Mouse (Mus musculus): ENCODE measurements around the gene Alox5. TPM values are rescaled to one million over a fixed set of nuclear protein-coding genes. Genes with fewer than 3 reads are reported as not detected.

Gene Alox5
- total and polyA plus RNA-seq, 3 experiments: 6.6 to 16.4 (median 14.3) TPM

DNA sequence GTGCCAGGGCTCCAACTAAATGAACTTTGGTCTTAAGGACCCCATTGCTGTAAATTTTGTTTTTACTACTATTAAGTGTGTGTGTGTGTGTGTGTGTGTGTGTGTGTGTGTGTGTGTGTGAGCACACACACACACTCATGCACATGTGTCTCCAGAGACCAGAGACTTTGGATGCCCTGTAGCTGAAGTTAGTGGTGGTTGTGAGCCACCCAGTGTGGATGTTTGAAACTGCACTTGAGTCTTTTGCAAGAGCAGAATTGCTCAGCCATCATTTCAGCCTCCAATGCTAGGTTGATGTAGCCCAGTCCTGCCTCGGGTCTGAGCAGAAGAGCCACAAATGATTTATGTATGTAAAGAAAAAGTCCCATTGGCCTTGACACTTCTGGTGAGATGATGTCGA is 37.3 kb downstream of the Alox5 start:
- WGBS: 57% methylated on average over 2 of the region's 2 CpGs
- DNase-seq: no peak
- intact Hi-C loops (cut with DNase I): no loop called here

DNA sequence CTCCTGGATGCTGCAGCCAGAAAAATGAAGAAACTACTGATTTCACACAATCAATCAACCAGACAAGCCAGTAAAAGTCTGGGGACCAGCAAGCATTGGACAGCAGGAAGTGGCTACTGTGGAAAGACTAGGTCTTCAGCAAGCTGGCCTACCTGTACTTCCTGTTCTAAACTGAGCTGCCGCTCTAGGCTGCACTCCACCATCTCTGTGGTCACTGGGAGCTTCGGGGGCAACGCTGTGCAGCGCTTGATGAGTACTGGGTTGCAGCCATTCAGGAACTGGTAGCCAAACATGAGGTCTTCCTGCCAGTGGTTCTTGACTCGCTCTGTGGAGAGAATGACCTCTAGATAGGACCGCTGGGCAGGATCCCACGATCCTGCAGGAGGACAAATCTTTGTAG is 38.0 kb downstream of the Alox5 start:
- Histone ChIP-seq H3K79me2 (replicated peaks; ENCODE audit: control insufficient read depth, insufficient read depth, low read length) (no peaks in the 10 kb centered on the region), H3K9ac (ENCODE audit: low read depth, low read length) (no peak overlapping the region), H3K4me1 (ENCODE audit: control insufficient read depth, insufficient read depth, low read length) (no peaks in the 10 kb centered on the region), H3K27ac (no peak overlapping the region), H3K27me3 (ENCODE audit: control insufficient read depth, insufficient read depth, low read length) (no peaks in the 10 kb centered on the region), H3K4me3 (no peak overlapping the region), H3K36me3 (ENCODE audit: control insufficient read depth, insufficient read depth, low read length) (no peaks in the 10 kb centered on the region)
- intact Hi-C loops (cut with DNase I): no loop called here
- WGBS: 70% methylated on average over 7 of the region's 7 CpGs
- no peak for DNase-seq
- TF ChIP-seq CTCF (IDR thresholded peaks at IDR 0.05): no peak
- TF ChIP-seq POLR2A (IDR thresholded peaks at IDR 0.05; ENCODE audit: insufficient read depth, low read depth, low read length): no peak
- TF ChIP-seq EP300 (IDR thresholded peaks at IDR 0.05; ENCODE audit: insufficient read depth, low read depth, low read length): no peak

More for the DNA sequence above, 37.3 kb downstream of the Alox5 start:
- Histone ChIP-seq H3K27me3 (ENCODE audit: control insufficient read depth, insufficient read depth, low read length) (no peaks in the 10 kb centered on the region), H3K9ac (ENCODE audit: low read depth, low read length) (no peak overlapping the region), H3K36me3 (ENCODE audit: control insufficient read depth, insufficient read depth, low read length) (no peaks in the 10 kb centered on the region), H3K4me1 (ENCODE audit: control insufficient read depth, insufficient read depth, low read length) (no peaks in the 10 kb centered on the region), H3K79me2 (replicated peaks; ENCODE audit: control insufficient read depth, insufficient read depth, low read length) (no peaks in the 10 kb centered on the region), H3K27ac (no peak overlapping the region), H3K4me3 (no peak overlapping the region)
- peak; percentile 52 for TF ChIP-seq CTCF (IDR thresholded peaks at IDR 0.05)
- TF ChIP-seq EP300 (IDR thresholded peaks at IDR 0.05; ENCODE audit: insufficient read depth, low read depth, low read length): no peak
- TF ChIP-seq POLR2A (IDR thresholded peaks at IDR 0.05; ENCODE audit: insufficient read depth, low read depth, low read length): no peak

DNA sequence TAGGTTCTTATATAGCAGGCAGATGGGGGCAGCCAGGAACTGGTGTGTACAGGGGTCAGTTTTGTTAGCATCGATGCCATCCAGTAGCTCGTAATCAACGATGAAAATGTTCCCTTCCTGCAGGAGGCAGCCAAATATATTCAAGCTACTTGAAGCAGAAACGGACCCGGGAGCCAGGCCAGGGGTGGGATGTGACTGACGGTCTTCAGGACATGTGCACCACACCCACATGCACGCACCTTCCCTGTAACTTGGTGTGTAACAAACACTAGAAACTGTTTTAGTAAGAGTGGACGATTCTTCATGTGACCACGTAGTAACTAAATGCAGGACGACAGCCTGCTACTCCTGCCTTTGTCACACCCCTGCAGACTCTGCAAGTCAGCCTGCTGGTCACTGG is 40.7 kb downstream of the Alox5 start:
- DNase-seq: no peak
- 60% methylated on average over 10 of the region's 10 CpGs for WGBS
- H3K9ac ChIP-seq (ENCODE audit: low read depth, low read length): no peak overlapping the region
- no peaks in the 10 kb centered on the region for H3K4me1 ChIP-seq (ENCODE audit: control insufficient read depth, insufficient read depth, low read length)
- H3K79me2 ChIP-seq (replicated peaks; ENCODE audit: control insufficient read depth, insufficient read depth, low read length): no peaks in the 10 kb centered on the region
- no peak for TF ChIP-seq EP300 (IDR thresholded peaks at IDR 0.05; ENCODE audit: insufficient read depth, low read depth, low read length)
- no peaks in the 10 kb centered on the region for H3K36me3 ChIP-seq (ENCODE audit: control insufficient read depth, insufficient read depth, low read length)
- H3K27me3 ChIP-seq (ENCODE audit: control insufficient read depth, insufficient read depth, low read length): no peaks in the 10 kb centered on the region
- intact Hi-C loops (cut with DNase I): no loop called here
- no peak overlapping the region for H3K4me3 ChIP-seq
- H3K27ac ChIP-seq: no peak overlapping the region

DNA sequence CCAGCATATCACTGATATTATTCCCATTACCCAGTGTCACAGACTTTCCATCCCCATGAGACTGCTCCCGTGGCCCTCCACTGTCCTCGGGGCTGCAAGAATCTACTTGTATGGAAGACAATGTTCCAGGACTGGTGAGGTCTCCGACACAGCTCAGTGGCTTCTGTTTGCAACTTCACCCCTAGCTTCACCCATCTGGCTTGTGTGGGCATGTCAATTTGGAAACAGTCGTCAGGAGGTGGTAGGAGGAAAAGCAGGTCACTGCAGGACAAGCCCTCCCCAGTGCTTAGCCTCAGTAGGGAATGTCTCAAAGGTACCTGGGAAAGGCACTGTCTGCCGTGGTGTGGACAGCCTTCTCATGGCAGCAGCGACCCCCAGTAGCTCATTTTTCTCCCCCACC is 41.3 kb downstream of the Alox5 start:
- TF ChIP-seq CTCF (IDR thresholded peaks at IDR 0.05) (no peak), POLR2A (IDR thresholded peaks at IDR 0.05; ENCODE audit: insufficient read depth, low read depth, low read length) (no peak), EP300 (IDR thresholded peaks at IDR 0.05; ENCODE audit: insufficient read depth, low read depth, low read length) (no peak)
- H3K79me2 ChIP-seq (replicated peaks; ENCODE audit: control insufficient read depth, insufficient read depth, low read length): no peaks in the 10 kb centered on the region
- no peaks in the 10 kb centered on the region for H3K27me3 ChIP-seq (ENCODE audit: control insufficient read depth, insufficient read depth, low read length)
- no peaks in the 10 kb centered on the region for H3K36me3 ChIP-seq (ENCODE audit: control insufficient read depth, insufficient read depth, low read length)
- no peak overlapping the region for H3K27ac ChIP-seq
- intact Hi-C loops (cut with DNase I): loop anchor here (2.0 kb wide), 1 partner anchor 277 kb away; no protein-coding TSS in a partner anchor
- DNase-seq: no peak
- no peak overlapping the region for H3K4me3 ChIP-seq
- 57% methylated on average over 6 of the region's 6 CpGs for WGBS
- no peak overlapping the region for H3K9ac ChIP-seq (ENCODE audit: low read depth, low read length)
- no peaks in the 10 kb centered on the region for H3K4me1 ChIP-seq (ENCODE audit: control insufficient read depth, insufficient read depth, low read length)

DNA sequence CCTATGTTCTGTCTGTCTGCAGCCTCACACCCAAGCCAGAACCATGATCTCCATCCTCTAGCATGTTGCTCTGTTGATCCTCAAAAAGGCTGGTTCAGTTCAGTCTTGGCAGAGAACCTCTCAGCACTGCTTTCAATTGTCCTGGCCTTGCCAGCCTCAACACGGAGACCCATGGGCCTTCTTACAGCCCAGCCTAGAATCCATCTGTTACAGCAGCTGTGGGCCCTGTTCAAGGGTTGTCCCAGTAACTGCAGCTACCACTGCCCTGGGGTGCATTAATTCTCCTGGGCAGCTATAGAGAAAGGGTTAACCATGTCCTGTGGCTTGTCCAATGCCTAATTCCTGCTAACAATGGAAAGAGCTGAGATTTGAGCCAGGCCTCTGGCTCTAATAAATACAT is 42.5 kb downstream of the Alox5 start:
- DNase-seq: no peak
- Histone ChIP-seq H3K4me1 (ENCODE audit: control insufficient read depth, insufficient read depth, low read length) (no peaks in the 10 kb centered on the region), H3K36me3 (ENCODE audit: control insufficient read depth, insufficient read depth, low read length) (no peaks in the 10 kb centered on the region), H3K27me3 (ENCODE audit: control insufficient read depth, insufficient read depth, low read length) (no peaks in the 10 kb centered on the region), H3K79me2 (replicated peaks; ENCODE audit: control insufficient read depth, insufficient read depth, low read length) (no peaks in the 10 kb centered on the region), H3K27ac (no peak overlapping the region), H3K4me3 (no peak overlapping the region), H3K9ac (ENCODE audit: low read depth, low read length) (no peak overlapping the region)
- intact Hi-C loops (cut with DNase I): loop anchor here (2.0 kb wide), 1 partner anchor 278 kb away; no protein-coding TSS in a partner anchor
- WGBS: 90% methylated on average over 1 of the region's 1 CpGs
- no peak for TF ChIP-seq EP300 (IDR thresholded peaks at IDR 0.05; ENCODE audit: insufficient read depth, low read depth, low read length)
- no peak for TF ChIP-seq POLR2A (IDR thresholded peaks at IDR 0.05; ENCODE audit: insufficient read depth, low read depth, low read length)
- no peak for TF ChIP-seq CTCF (IDR thresholded peaks at IDR 0.05)

DNA sequence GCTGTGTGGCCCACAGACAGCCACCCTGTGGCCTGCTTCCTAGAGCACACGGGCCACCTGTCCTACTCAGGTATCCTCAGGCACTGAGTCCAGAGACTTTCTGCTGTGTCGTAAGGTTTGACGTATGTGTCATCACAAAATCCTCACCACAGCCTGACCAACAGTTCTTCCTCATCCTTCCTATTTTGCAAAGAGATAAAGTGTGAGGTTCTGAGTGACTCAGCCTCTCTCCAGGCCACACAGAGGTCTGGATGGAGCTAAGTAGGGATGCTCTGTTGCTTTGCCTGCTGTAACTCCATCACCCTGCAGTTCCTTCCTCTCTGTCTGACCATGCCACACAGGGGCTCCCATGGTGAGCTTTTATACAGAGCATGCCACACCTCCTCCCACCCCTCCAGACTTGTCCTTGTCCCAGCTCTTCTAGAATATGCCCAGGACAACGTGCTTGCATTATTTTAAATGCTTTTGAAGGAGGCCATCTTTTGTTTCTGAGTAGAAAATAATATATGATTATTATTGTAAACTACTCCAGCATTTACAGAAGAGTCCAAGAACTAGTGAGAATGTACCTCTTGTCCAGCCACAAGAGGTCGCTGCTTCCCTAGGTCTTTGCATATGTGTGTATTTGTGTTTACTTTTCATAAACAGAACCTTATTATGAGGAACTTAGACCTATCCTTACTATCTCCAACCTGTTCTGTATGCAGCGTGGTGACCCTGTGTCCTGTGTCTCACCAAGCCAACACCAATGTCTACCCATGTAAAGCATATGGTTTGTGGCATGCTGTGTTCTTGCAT is 43.3 kb downstream of the Alox5 start:
- DNase-seq: no peak
- intact Hi-C loops (cut with DNase I): loop anchor here (2.0 kb wide), 1 partner anchor 279 kb away; no protein-coding TSS in a partner anchor
- WGBS: 65% methylated on average over 6 of the region's 6 CpGs
- Histone ChIP-seq H3K4me1 (ENCODE audit: control insufficient read depth, insufficient read depth, low read length) (no peaks in the 10 kb centered on the region), H3K36me3 (ENCODE audit: control insufficient read depth, insufficient read depth, low read length) (no peaks in the 10 kb centered on the region), H3K4me3 (no peak overlapping the region), H3K9ac (ENCODE audit: low read depth, low read length) (no peak overlapping the region), H3K27ac (no peak overlapping the region), H3K79me2 (replicated peaks; ENCODE audit: control insufficient read depth, insufficient read depth, low read length) (no peaks in the 10 kb centered on the region), H3K27me3 (ENCODE audit: control insufficient read depth, insufficient read depth, low read length) (no peaks in the 10 kb centered on the region)
- TF ChIP-seq EP300 (IDR thresholded peaks at IDR 0.05; ENCODE audit: insufficient read depth, low read depth, low read length) (no peak), CTCF (IDR thresholded peaks at IDR 0.05) (peak; percentile 77)
